Mouse (Mus musculus) frontal cortex, adult (tissue): ENCODE results near the gene Dhx36.

Experiments used
- ATAC-seq: cut with Nextera tagmentation; 2 replicates; pipeline ENCODE4 v1.9.2; 2017; ENCODE audit warnings: mild to moderate bottlenecking, moderate library complexity, mixed read lengths; ENCODE audit not compliant: low TSS enrichment

Gene Dhx36

DNA sequence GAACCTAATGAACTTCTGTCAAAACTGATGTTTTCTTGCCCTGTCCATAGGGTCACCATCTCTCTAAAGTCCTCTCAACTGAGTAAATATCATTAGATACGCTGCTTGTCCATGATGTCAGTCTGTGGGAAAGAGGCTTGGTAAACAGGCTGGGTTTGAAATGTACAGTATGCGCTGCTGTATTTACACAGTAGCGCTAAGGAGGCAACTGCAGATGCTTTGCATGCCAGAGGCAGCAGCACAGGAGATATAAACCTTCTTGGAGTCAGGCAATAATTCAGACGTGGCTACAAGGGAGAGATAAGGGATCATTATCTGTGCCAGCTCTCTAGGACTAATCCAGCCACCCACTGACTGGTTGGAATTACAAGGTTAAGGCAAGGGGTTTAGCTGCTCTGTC, 73.1 kb downstream of the Dhx36 start:
- ATAC-seq, result no peak

DNA sequence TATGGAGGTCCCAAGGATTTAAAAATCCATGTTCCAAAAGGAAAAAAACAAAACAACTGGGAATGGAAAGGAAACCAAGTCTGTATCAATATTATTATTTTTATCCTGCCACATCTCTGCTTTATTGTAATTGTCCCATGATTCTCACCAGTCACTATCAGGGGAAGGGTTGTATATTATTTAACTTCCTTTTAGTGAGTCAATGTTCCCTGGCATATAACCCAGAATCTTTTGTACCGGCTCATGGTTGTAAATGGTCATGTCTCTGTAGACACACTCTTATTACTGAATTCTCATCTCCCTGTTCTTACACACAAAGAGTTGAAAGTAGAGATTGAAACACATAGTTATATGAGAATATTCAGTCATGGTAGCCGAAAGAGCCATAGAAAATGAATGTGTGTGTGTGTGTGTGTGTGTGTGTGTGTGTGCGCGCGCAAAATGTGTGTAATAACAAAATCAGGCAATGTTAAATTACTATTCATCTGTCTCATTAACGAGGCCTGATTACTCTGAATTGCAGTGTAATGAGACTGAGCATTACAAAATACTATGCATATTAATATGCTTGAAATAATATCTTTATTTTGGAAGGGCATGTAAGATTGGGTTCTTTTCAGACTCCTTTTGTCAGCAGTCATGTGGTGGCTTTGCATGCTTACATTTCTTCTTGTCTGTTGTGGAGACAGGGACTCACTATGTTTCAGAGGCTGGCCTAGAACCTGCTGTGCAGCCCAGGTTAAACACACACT, 88.2 kb downstream of the Dhx36 start:
- ATAC-seq, result no peak
